Mouse (Mus musculus) frontal cortex, postnatal 25 days (tissue): ENCODE results near the gene Trim54.

Source experiments
- DNase-seq, 2 experiments: peaks; one replicate each; pipeline ENCODE4 v3.0.0; 2022; ENCODE audit warnings: low spot score in 2 of 2

The Trim54 gene

GRCm38 (mm10) chr5:31116354-31116753 is at the start of gene Trim54:
Gene Trim54, plus strand, starts transcription at chr5:31116712.
- DNase-seq: no peak

GRCm38 (mm10) chr5:31069810-31070209 is 46.7 kb upstream of the Trim54 start:
- DNase-seq: no peak

- no peak for DNase-seq
These were observed 45.5 kb upstream of the Trim54 start for GRCm38 (mm10) chr5:31071059-31071458.

- DNase-seq: no peak
These were observed 44.7 kb upstream of the Trim54 start for GRCm38 (mm10) chr5:31071821-31072220.

- no peak for DNase-seq
These were observed 43.3 kb upstream of the Trim54 start for GRCm38 (mm10) chr5:31073176-31073575.

GRCm38 (mm10) chr5:31076346-31076745 is 40.2 kb upstream of the Trim54 start:
- no peak for DNase-seq

- DNase-seq: no peak
These were observed 36.3 kb upstream of the Trim54 start for GRCm38 (mm10) chr5:31080059-31080794.

- DNase-seq: no peak
These were observed 35.7 kb upstream of the Trim54 start for GRCm38 (mm10) chr5:31080795-31081164.

- no peak for DNase-seq
These were observed 35.1 kb upstream of the Trim54 start for GRCm38 (mm10) chr5:31081386-31081785.

GRCm38 (mm10) chr5:31082355-31082754 is 34.2 kb upstream of the Trim54 start:
- DNase-seq: no peak

- no peak for DNase-seq
These were observed 33.4 kb upstream of the Trim54 start for GRCm38 (mm10) chr5:31082935-31083625.

GRCm38 (mm10) chr5:31083949-31084348 is 32.6 kb upstream of the Trim54 start:
- DNase-seq: no peak

- DNase-seq: no peak
These were observed 29.9 kb upstream of the Trim54 start for GRCm38 (mm10) chr5:31086606-31087005.

GRCm38 (mm10) chr5:31087131-31087530 is 29.4 kb upstream of the Trim54 start:
- DNase-seq: no peak

GRCm38 (mm10) chr5:31092231-31092975 is 24.1 kb upstream of the Trim54 start:
- no peak for DNase-seq

GRCm38 (mm10) chr5:31093151-31094041 is 23.1 kb upstream of the Trim54 start:
- DNase-seq: no peak

GRCm38 (mm10) chr5:31094100-31094798 is 22.3 kb upstream of the Trim54 start:
- DNase-seq: no peak

GRCm38 (mm10) chr5:31094799-31095691 is 21.5 kb upstream of the Trim54 start:
- DNase-seq: no peak

- no peak for DNase-seq
These were observed 20.6 kb upstream of the Trim54 start for GRCm38 (mm10) chr5:31095711-31096480.
